In genomic region chr17:35731431-35732145, GRCm38 (mm10) we compare ENCODE assay signal across 23 mouse cellular contexts. TPM values are rescaled to one million over a fixed set of nuclear protein-coding genes. Genes with fewer than 3 reads are reported as not detected.
DNase-seq lines count a peak whose midpoint lies in the region; ATAC-seq and TF ChIP-seq lines count a peak whose summit lies in the region.
"Had no signal": no experiment of that assay in that cellular context is flagged by ENCODE, and none has a peak within 500 bp of the region (broad histone marks: within the 10 kb centered on the region; RNA-seq: fewer than 3 reads in every experiment).

No protein-coding gene starts in this region.

- H3K36me3 ChIP-seq in lung, postnatal 0 days (ENCODE audit: insufficient read depth, low read length), result no peaks in the 10 kb centered on the region
- H3K36me3 ChIP-seq: forebrain, embryonic 15.5 days; heart, embryonic 12.5 days; hindbrain, embryonic 15.5 days; midbrain, embryonic 15.5 days had no signal

- TF ChIP-seq EP300 in lung, postnatal 0 days (IDR thresholded peaks at IDR 0.05), result peak; percentile 73

- peak; percentile 85 for ATAC-seq in lung, postnatal 0 days
- ATAC-seq: forebrain, embryonic 15.5 days; intestine, embryonic 16.5 days; liver, postnatal 0 days; midbrain, embryonic 15.5 days had no signal

- H3K27me3 ChIP-seq in lung, postnatal 0 days (replicated peaks; ENCODE audit: insufficient read depth, low read length), result no peaks in the 10 kb centered on the region
- H3K27me3 ChIP-seq: forebrain, embryonic 15.5 days; heart, embryonic 12.5 days; hindbrain, embryonic 15.5 days had no signal

- H3K4me2 ChIP-seq in lung, postnatal 0 days (replicated peaks; ENCODE audit: low read depth, low read length), result no peak overlapping the region
- H3K4me2 ChIP-seq: forebrain, embryonic 15.5 days; heart, embryonic 12.5 days; hindbrain, embryonic 15.5 days; midbrain, embryonic 15.5 days had no signal

- peaks cover 4% of the 10 kb centered on the region for H3K4me1 ChIP-seq in lung, postnatal 0 days (ENCODE audit: insufficient read depth, low read depth, low read length)
- H3K4me1 ChIP-seq: forebrain, embryonic 15.5 days; midbrain, embryonic 15.5 days had no signal

- H3K4me3 ChIP-seq in gastrocnemius, adult 2 months, result no peak overlapping the region
- H3K4me3 ChIP-seq in lung, postnatal 0 days (ENCODE audit: low read depth, low read length), result no peak overlapping the region
- H3K4me3 ChIP-seq: forebrain, embryonic 15.5 days; heart, embryonic 12.5 days; hindbrain, embryonic 15.5 days; megakaryocyte, embryonic 14.5 days; midbrain, embryonic 15.5 days; myocyte had no signal

- H3K9ac ChIP-seq in lung, postnatal 0 days (replicated peaks; ENCODE audit: low read depth), result no peak overlapping the region
- H3K9ac ChIP-seq: forebrain, embryonic 15.5 days; heart, embryonic 12.5 days; hindbrain, embryonic 15.5 days; liver, postnatal 0 days; midbrain, embryonic 15.5 days had no signal

- peak; percentile 28 for DNase-seq in gastrocnemius, adult 2 months
- no peak for DNase-seq in gastrocnemius, adult 18-20 months (ENCODE audit: low spot score)
- DNase-seq in 416B (ENCODE audit: low read depth) (peak; percentile 24), R1 (ENCODE audit: low read depth, low spot score) (peak; percentile 82)
- peak; percentile 81 for DNase-seq in lung, postnatal 0 days (ENCODE audit: low spot score)
- DNase-seq in left cerebral cortex, postnatal 25 days (ENCODE audit: low spot score in 2 of 2), result no peak
- DNase-seq in left cerebral cortex, postnatal 36 days (ENCODE audit: low spot score in 2 of 2), result no peak
- DNase-seq in ovary, postnatal 10 days (ENCODE audit: low spot score), result no peak
- DNase-seq: adrenal gland, postnatal 36 days; cerebellum, adult 18-20 months; gastrocnemius, postnatal 36 days; heart, postnatal 36 days; left cerebral cortex, postnatal 4 days; liver; liver, postnatal 0 days had no signal

- 42% methylated on average over 10 of the region's 10 CpGs for WGBS in lung, postnatal 0 days

- no peaks in the 10 kb centered on the region for H3K9me3 ChIP-seq in lung, postnatal 0 days (ENCODE audit: low read length)
- H3K9me3 ChIP-seq: forebrain, embryonic 15.5 days; heart, embryonic 12.5 days; hindbrain, embryonic 15.5 days; megakaryocyte, embryonic 14.5 days; midbrain, embryonic 15.5 days had no signal

- intact Hi-C loops in gastrocnemius, adult 2 months (cut with DNase I), result no loop called here
- intact Hi-C loops in left cerebral cortex, postnatal 25 days (cut with DNase I), result no loop called here
- intact Hi-C loops in left cerebral cortex, postnatal 36 days (cut with DNase I), result no loop called here

- peak overlapping the region; percentile 48 for H3K27ac ChIP-seq in gastrocnemius, adult 2 months
- 0 out of 2 replicates have a peak overlapping the region, but pooled peaks have one; percentile 20 for H3K27ac ChIP-seq in lung, postnatal 0 days (ENCODE audit: low read length)
- H3K27ac ChIP-seq: forebrain, embryonic 15.5 days; hindbrain, embryonic 15.5 days; midbrain, embryonic 15.5 days had no signal

- no peak for TF ChIP-seq CTCF in gastrocnemius, adult 2 months (IDR thresholded peaks at IDR 0.05)
- TF ChIP-seq CTCF in lung, postnatal 0 days (IDR thresholded peaks at IDR 0.05), result no peak

RNA-seq across cellular contexts. Expression of gene Ddr1, which starts 27.2 kb away (rescaled TPM):
- total RNA-seq in gastrocnemius, adult 2 months (2021), result 10 to 100 TPM; 13.4 to 15.9 TPM
- total RNA-seq in gastrocnemius, adult 18-20 months (2021), result 10 to 100 TPM; 12.4 to 17.1 TPM
- polyA plus RNA-seq in lung, postnatal 0 days (2015; fragmentation: Nextera tagmentation; extraction: Ambion mirVana), result 64.2 and 79.3 TPM in 2 replicates
- total RNA-seq in left cerebral cortex, postnatal 25 days (2021), result 10 to 100 TPM; 51.9 to 55.4 TPM
- 10 to 100 TPM; 52.5 to 69.9 TPM for total RNA-seq in left cerebral cortex, postnatal 36 days (2021)
- total RNA-seq: common myeloid progenitor, adult 5-6 weeks had no signal

RNA-seq across cellular contexts. Expression of gene Gtf2h4, which starts 58.0 kb away (rescaled TPM):
- 10 to 100 TPM; 18.1 to 24.2 TPM for total RNA-seq in gastrocnemius, adult 2 months (2021)
- 10 to 100 TPM; 17.7 to 18.9 TPM for total RNA-seq in gastrocnemius, adult 18-20 months (2021)
- 19.2 and 21.4 TPM in 2 replicates for polyA plus RNA-seq in lung, postnatal 0 days (2015; fragmentation: Nextera tagmentation; extraction: Ambion mirVana)
- total RNA-seq in left cerebral cortex, postnatal 25 days (2021), result 10 to 100 TPM; 27.7 to 28.9 TPM
- 10 to 100 TPM; 26.8 to 29.9 TPM for total RNA-seq in left cerebral cortex, postnatal 36 days (2021)

Comparison
In these comparisons a context has a peak if more than half of its experiments do, and no peak if none do; other contexts are left out.
1. DNase-seq: peak in gastrocnemius, adult 2 months (single experiment), 416B (single experiment), R1 (single experiment) and lung, postnatal 0 days (single experiment); none in gastrocnemius, adult 18-20 months (single experiment), left cerebral cortex, postnatal 25 days (0 of 2), left cerebral cortex, postnatal 36 days (0 of 2) and ovary, postnatal 10 days (single experiment).